Mouse (Mus musculus) hindbrain, embryonic 14.5 days (tissue): Measurements from ENCODE around the gene Rhoj. TPM values are rescaled to one million over a fixed set of nuclear protein-coding genes. Genes with fewer than 3 reads are reported as not detected.

Experiments used
- ATAC-seq: fragments of 200-750 bp; cut with Nextera tagmentation; 2 replicates; pipeline ENCODE4 v1.8.0; 2017; ENCODE audit warnings: moderate number of reproducible peaks, mild to moderate bottlenecking, moderate TSS enrichment, moderate library complexity; ENCODE audit not compliant: low FRiP score
- DNase-seq: peaks from one replicate; pipeline ENCODE4 v3.0.0-alpha.2; 2015; ENCODE audit warnings: low spot score
- H3K27ac ChIP-seq: fragments of 300-500 bp; sonication (generic); 2 replicates; pipeline ENCODE4 v1.5.1; 2014; ENCODE audit warnings: mild to moderate bottlenecking, moderate library complexity
- H3K27me3 ChIP-seq: fragments of 300-500 bp; sonication (generic); 2 replicates; pipeline ENCODE4 v1.6.1; 2014; ENCODE audit warnings: mild to moderate bottlenecking, low read length, mixed read lengths; ENCODE audit not compliant: control insufficient read depth, insufficient read depth
- H3K36me3 ChIP-seq: fragments of 300-500 bp; sonication (generic); replicated peaks from 2 replicates; pipeline ENCODE4 v1.6.1; 2014; ENCODE audit not compliant: control insufficient read depth, insufficient read depth
- H3K4me1 ChIP-seq: fragments of 300-500 bp; sonication (generic); replicated peaks from 2 replicates; pipeline ENCODE4 v1.6.1; 2014; ENCODE audit warnings: antibody characterized with exemption, low read length, mixed read lengths; ENCODE audit not compliant: control insufficient read depth, insufficient read depth
- H3K4me2 ChIP-seq: fragments of 300-500 bp; sonication (generic); replicated peaks from 2 replicates; pipeline ENCODE4 v1.6.1; 2014; ENCODE audit warnings: mild to moderate bottlenecking, moderate library complexity
- H3K4me3 ChIP-seq: fragments of 300-500 bp; sonication (generic); replicated peaks from 2 replicates; pipeline ENCODE4 v1.5.1; 2014; ENCODE audit warnings: mild to moderate bottlenecking, low read length
- H3K9ac ChIP-seq: fragments of 300-500 bp; sonication (generic); 2 replicates; pipeline ENCODE4 v1.6.1; 2014
- H3K9me3 ChIP-seq: fragments of 300-500 bp; sonication (generic); 2 replicates; pipeline ENCODE4 v1.6.1; 2016; ENCODE audit warnings: low read length; ENCODE audit not compliant: control insufficient read depth
- WGBS: fragments of 180-500 bp; shearing (Covaris S2); extraction: QIAGEN DNeasy Blood & Tissue Kit; methylation state at CpG from one replicate; pipeline ENCODE4 v1.1.7; 2014; 5-methylcytosine and 5-hydroxymethylcytosine counted together
- polyA plus RNA-seq: library from polyadenylated mRNA; unstranded; fragments of >200 nt; fragmentation: Nextera tagmentation; extraction: Ambion mirVana; gene quantifications from 2 replicates; pipeline ENCODE4 v1.2.1, GENCODE M21; 2014

The Rhoj gene
- polyA plus RNA-seq, 1 experiment from 2014 or later = 28.3 TPM

DNA sequence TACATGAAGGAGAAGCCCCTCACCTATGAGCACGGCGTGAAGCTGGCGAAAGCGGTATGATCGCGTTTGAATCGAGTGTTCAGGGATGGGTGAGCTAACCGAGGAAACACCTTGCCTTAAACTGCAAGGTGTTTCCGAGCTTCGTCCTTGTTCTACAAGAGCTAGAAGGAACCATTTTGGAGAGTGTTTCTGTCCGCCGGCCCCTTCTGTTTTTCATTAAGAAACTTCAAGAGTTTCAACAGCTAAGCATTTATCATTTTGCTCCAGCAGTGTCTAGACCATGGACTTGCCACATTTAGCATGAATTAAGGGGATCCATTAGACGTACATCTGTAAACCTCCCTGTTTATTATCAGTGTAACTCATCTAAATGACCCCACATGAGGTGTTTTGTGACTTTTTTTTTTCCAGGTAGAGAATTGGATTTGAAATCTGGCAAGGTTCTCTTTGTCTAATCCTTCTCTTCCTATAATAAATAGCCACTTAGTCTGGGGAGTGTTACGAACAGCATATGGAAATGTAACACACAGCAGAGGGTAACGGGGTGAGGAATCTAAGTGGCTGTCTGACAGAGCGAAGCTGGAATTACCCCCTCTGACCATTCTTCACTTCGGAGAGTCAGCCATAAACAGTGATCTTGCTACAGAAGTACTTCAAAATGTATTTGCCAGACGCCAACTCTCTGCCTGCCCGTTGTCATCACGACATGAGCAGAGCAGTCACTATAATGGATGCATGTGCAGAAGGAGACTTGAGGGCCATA lies 86.1 kb downstream of the Rhoj start:
- no peak overlapping the region for H3K4me3 ChIP-seq
- WGBS = 88% methylated on average over 20 of the region's 20 CpGs
- no peak for ATAC-seq
- no peak overlapping the region for H3K27ac ChIP-seq
- H3K4me2 ChIP-seq = no peak overlapping the region
- H3K27me3 ChIP-seq = no peaks in the 10 kb centered on the region
- no peak for DNase-seq
- no peak overlapping the region for H3K9ac ChIP-seq
- no peaks in the 10 kb centered on the region for H3K4me1 ChIP-seq
- H3K36me3 ChIP-seq = no peaks in the 10 kb centered on the region
- H3K9me3 ChIP-seq = no peaks in the 10 kb centered on the region

DNA sequence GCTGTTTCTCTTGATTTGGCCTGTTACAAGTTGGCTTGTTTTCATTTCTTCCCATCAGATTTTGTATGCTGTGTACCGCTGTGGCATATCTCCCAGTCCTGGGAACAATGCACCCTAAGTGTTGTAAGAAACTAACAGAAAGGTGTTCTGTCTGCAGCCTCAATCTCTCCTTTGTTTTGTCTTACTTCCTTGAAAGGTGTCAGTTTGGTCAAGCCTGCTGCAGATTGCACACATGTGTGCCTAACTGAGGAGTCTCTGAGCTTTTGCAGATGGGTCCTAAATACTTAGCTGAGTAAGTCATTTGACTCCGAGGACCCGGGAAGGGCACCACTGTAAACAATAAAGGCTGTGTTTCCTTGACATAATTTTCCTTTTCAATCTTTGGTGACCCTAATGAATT lies 88.5 kb downstream of the Rhoj start:
- Histone ChIP-seq H3K9ac (no peak overlapping the region), H3K27me3 (no peaks in the 10 kb centered on the region), H3K9me3 (no peaks in the 10 kb centered on the region), H3K4me1 (no peaks in the 10 kb centered on the region), H3K27ac (no peak overlapping the region), H3K4me3 (no peak overlapping the region), H3K36me3 (no peaks in the 10 kb centered on the region), H3K4me2 (no peak overlapping the region)
- ATAC-seq (no peak), DNase-seq (no peak)
- WGBS = 79% methylated on average over 3 of the region's 3 CpGs

DNA sequence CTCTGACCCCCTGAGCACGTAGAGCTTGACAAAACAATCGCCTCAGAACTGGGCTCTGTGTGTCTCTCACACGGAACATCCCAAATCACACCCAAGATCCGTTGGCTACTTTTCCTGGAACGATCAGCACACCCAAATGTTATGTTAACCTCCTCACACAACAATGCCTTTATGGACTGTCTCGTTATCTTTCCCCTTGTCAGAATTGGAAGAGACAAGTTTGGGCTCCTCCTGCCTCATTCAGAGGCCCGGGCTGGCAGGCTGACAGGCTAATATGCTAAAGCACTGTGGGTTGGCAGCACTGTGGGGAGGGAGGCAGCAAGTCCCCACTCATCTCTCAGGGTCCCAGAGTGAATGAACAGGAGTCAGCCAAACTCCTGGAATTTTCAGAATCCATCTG lies 89.0 kb downstream of the Rhoj start:
- Histone ChIP-seq H3K4me2 (no peak overlapping the region), H3K4me1 (no peaks in the 10 kb centered on the region), H3K9ac (no peak overlapping the region), H3K9me3 (no peaks in the 10 kb centered on the region), H3K36me3 (no peaks in the 10 kb centered on the region), H3K27ac (no peak overlapping the region), H3K4me3 (no peak overlapping the region), H3K27me3 (no peaks in the 10 kb centered on the region)
- 60% methylated on average over 7 of the region's 7 CpGs for WGBS
- DNase-seq (no peak), ATAC-seq (no peak)

DNA sequence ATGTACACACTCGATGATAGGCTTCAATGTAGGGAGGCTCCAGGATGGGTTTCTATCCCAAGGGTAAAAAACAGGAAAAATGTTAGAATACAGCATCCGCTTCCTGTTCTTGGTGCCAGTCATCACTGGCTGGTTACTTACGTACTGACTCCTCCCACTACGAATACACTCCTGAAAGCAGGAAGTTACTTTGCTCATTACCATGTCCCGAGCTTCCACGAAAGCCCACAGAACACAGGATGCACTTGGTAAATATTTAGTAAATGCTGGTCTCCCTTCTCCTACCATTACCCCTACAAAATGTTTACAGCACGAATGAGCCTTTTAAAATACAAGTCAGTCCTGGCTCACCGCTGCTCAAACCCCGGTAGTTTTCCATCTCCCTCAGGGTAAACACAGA lies 104.8 kb downstream of the Rhoj start:
- no peaks in the 10 kb centered on the region for H3K36me3 ChIP-seq
- H3K9ac ChIP-seq = no peak overlapping the region
- ATAC-seq (no peak), DNase-seq (no peak)
- 83% methylated on average over 9 of the region's 9 CpGs for WGBS
- no peak overlapping the region for H3K27ac ChIP-seq
- no peaks in the 10 kb centered on the region for H3K9me3 ChIP-seq
- no peak overlapping the region for H3K4me3 ChIP-seq
- no peaks in the 10 kb centered on the region for H3K4me1 ChIP-seq
- no peak overlapping the region for H3K4me2 ChIP-seq
- no peaks in the 10 kb centered on the region for H3K27me3 ChIP-seq

DNA sequence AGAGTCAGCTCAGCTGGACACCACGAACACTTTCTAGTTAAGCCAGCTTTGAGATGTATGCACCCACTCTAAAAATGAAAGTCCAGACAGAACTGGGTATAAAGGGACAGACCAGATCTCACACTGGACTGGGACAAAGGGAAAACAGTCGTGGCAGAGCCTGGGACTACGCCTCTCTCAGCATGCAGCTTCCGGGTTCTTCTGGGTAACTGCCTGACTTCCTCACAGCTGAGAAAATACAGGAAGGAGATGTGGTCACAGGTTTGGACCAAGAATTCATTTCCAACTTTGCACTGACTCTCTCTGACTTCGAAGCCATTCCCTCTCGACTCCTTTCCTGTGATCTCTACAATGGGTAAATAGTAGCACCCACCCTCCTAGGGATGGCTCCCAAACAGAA lies 106.9 kb downstream of the Rhoj start:
- no peak for DNase-seq
- no peak for ATAC-seq
- Histone ChIP-seq H3K9ac (no peak overlapping the region), H3K36me3 (no peaks in the 10 kb centered on the region), H3K9me3 (no peaks in the 10 kb centered on the region), H3K27ac (no peak overlapping the region), H3K27me3 (no peaks in the 10 kb centered on the region), H3K4me3 (no peak overlapping the region), H3K4me2 (no peak overlapping the region), H3K4me1 (no peaks in the 10 kb centered on the region)
- 78% methylated on average over 6 of the region's 6 CpGs for WGBS

DNA sequence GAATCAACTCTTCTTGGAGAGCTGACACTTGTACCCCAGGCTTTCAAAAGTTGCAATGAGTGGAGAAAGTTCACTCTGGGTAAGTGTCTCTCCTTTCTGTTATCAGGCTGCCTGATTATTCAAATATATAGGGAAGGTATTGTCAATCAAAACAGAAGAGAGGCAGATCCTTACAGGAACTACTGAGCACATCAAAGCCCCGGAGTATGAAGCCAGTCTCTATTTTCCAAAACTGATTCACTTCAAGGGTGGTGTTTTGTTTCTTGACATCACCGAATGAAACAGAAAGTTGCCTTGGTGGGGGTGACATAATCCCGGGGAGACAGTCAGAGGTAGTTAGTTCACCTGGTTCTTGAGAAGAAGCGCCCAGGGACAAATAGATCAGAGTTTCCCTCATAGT lies 108.6 kb downstream of the Rhoj start, which contains the start of gene Gphb5:
Gene Gphb5 (minus strand): TSS at position 101 of the 400 bp plus-strand sequence.
- no peak for ATAC-seq
- H3K4me3 ChIP-seq = no peak within 1 kb of the TSS
- no peaks in the 10 kb centered on the region for H3K9me3 ChIP-seq
- 92% methylated on average over 4 of the region's 4 CpGs for WGBS
- H3K36me3 ChIP-seq = no peaks in the 10 kb centered on the region
- H3K27me3 ChIP-seq = no peaks in the 10 kb centered on the region
- H3K4me2 ChIP-seq = no peak within 1 kb of the TSS
- H3K9ac ChIP-seq = no peak within 1 kb of the TSS
- H3K27ac ChIP-seq = no peak within 1 kb of the TSS
- H3K4me1 ChIP-seq = no peaks in the 10 kb centered on the region
- DNase-seq = no peak

DNA sequence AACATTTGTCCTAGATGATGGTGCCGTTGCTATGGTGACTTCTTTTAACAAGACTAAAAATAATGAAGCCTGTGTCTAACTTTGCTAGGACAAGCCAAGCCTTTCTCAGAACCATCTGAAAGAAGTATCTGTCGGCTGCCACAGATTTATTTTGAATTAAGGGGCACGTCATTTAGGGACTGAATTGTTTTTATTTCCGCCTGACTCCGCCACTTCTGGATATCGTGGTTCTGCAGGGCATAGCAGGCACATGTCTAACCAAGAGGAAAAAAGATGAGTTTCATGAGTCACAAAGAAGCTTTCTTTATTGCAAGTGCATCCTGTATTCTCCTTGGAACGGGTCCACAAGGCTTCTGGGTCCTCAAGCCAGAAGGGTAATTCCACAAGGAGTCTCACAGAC lies 116.2 kb downstream of the Rhoj start:
- Histone ChIP-seq H3K27me3 (no peaks in the 10 kb centered on the region), H3K9ac (no peak overlapping the region), H3K4me1 (no peaks in the 10 kb centered on the region), H3K36me3 (no peaks in the 10 kb centered on the region), H3K27ac (no peak overlapping the region), H3K4me3 (no peak overlapping the region), H3K9me3 (no peaks in the 10 kb centered on the region), H3K4me2 (no peak overlapping the region)
- ATAC-seq (no peak; the same call in 1 of the 2 replicates), DNase-seq (peak; percentile 38)
- WGBS = 60% methylated on average over 7 of the region's 7 CpGs

DNA sequence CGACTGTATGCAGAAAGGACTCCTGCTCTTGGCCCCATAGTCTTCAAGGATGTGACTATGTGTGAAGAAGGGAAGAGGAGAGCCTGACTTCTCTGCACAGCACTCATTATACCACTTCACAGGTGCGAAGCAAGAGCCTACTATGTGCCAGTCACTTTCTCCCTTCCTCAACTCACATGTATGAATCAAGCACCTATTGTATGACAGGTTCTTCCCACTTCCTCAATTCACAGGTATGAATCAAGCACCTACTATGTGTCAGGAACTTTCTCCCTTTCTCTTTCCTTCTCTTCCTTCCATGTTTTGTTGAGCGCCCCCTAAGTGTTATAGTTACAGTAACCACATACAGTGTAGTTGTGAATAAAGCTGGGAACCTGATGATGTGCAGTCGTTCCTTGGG lies 116.7 kb downstream of the Rhoj start:
- Histone ChIP-seq H3K4me2 (no peak overlapping the region), H3K9ac (no peak overlapping the region), H3K4me3 (no peak overlapping the region), H3K27ac (no peak overlapping the region), H3K9me3 (no peaks in the 10 kb centered on the region), H3K4me1 (no peaks in the 10 kb centered on the region), H3K27me3 (no peaks in the 10 kb centered on the region), H3K36me3 (no peaks in the 10 kb centered on the region)
- WGBS = 89% methylated on average over 4 of the region's 4 CpGs
- ATAC-seq (no peak; the same call in 1 of the 2 replicates), DNase-seq (no peak)

DNA sequence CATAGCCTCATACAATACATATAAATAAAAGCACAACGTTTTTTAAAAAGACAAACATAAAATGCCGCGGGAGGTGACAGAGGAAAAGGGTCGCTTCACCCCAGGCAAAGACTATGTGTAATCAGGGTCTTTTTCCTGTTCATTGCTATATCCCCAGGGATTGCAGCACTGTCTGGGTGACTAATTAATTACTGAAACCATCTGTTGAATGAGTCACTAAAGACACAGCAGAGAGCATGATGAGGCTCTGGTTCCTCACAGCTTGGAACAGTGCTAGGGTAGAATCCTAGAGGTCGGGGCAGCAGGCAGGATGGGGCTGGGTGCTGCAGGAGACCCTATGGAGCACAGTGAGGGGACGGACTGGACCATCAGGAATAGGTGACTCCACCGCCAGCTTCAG lies 117.8 kb downstream of the Rhoj start:
- Histone ChIP-seq H3K27ac (no peak overlapping the region), H3K4me2 (no peak overlapping the region), H3K9me3 (no peaks in the 10 kb centered on the region), H3K4me3 (no peak overlapping the region), H3K27me3 (no peaks in the 10 kb centered on the region), H3K4me1 (no peaks in the 10 kb centered on the region), H3K9ac (no peak overlapping the region), H3K36me3 (no peaks in the 10 kb centered on the region)
- 83% methylated on average over 7 of the region's 7 CpGs for WGBS
- DNase-seq (no peak), ATAC-seq (no peak)

DNA sequence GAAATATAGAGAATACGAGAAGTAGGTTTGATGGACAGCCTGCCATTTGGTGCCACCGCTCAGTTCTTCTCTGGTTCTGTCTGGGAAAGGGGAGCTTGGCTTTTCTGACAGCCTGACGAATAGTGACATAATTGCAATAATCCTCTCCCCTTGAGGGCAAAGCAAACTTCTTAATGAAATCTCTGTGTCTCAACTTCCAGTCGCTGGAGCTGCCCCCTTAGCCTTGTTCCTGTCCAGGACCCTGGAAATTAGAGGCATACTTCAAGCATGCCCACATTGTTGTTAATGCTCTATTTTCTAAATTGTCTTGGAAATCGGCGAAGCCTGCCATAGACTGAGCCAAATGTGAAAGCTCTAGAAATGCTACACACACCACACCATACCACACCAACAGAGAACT lies 120.6 kb downstream of the Rhoj start:
- Histone ChIP-seq H3K4me2 (no peak overlapping the region), H3K4me1 (no peaks in the 10 kb centered on the region), H3K36me3 (no peaks in the 10 kb centered on the region), H3K4me3 (no peak overlapping the region), H3K27ac (no peak overlapping the region), H3K27me3 (no peaks in the 10 kb centered on the region), H3K9me3 (0 out of 2 replicates have a peak, but pooled peaks cover 6% of the 10 kb centered on the region), H3K9ac (no peak overlapping the region)
- DNase-seq (no peak), ATAC-seq (no peak)
- 89% methylated on average over 6 of the region's 6 CpGs for WGBS
